Mouse (Mus musculus) retina, embryonic 14.5 days (tissue): Measurements from ENCODE around the gene Pou2f2.
A peak's percentile ranks its signal among the peaks of the same experiment; 100 is the strongest.

Experiments used
- DNase-seq: peaks from one replicate; pipeline ENCODE4 v3.0.0-alpha.2; 2015; ENCODE audit warnings: low spot score

Gene Pou2f2

GRCm38 (mm10) chr7:25195148-25195547 lies 15.6 kb upstream of the Pou2f2 start:
- DNase-seq, result no peak

- DNase-seq, result no peak
Measured at GRCm38 (mm10) chr7:25192110-25192509, 12.6 kb upstream of the Pou2f2 start.

GRCm38 (mm10) chr7:25190806-25191205 lies 11.3 kb upstream of the Pou2f2 start:
- DNase-seq, result no peak

GRCm38 (mm10) chr7:25187662-25188650 lies 8.4 kb upstream of the Pou2f2 start:
- peak; percentile 97 for DNase-seq

GRCm38 (mm10) chr7:25184091-25184490 lies 4.6 kb upstream of the Pou2f2 start:
- DNase-seq, result no peak

GRCm38 (mm10) chr7:25181814-25182213 lies 2.3 kb upstream of the Pou2f2 start:
- no peak for DNase-seq

GRCm38 (mm10) chr7:25181331-25181790 lies 1.8 kb upstream of the Pou2f2 start:
- DNase-seq, result peak; percentile 83

- no peak for DNase-seq
Measured at GRCm38 (mm10) chr7:25180512-25180911, 986 bp upstream of the Pou2f2 start.

- peak; percentile 48 for DNase-seq
Measured at GRCm38 (mm10) chr7:25178787-25179605, 530 bp downstream of the Pou2f2 start.

- peak; percentile 41 for DNase-seq
Measured at GRCm38 (mm10) chr7:25178317-25178716, 1.2 kb downstream of the Pou2f2 start.

GRCm38 (mm10) chr7:25174343-25174742 lies 5.2 kb downstream of the Pou2f2 start:
- peak; percentile 74 for DNase-seq

- peak; percentile 49 for DNase-seq
Measured at GRCm38 (mm10) chr7:25172669-25173068, 6.9 kb downstream of the Pou2f2 start.

- DNase-seq, result no peak
Measured at GRCm38 (mm10) chr7:25170583-25170982, 8.9 kb downstream of the Pou2f2 start.

GRCm38 (mm10) chr7:25166106-25166505 lies 13.4 kb downstream of the Pou2f2 start:
- no peak for DNase-seq

- DNase-seq, result no peak
Measured at GRCm38 (mm10) chr7:25156158-25156648, 23.3 kb downstream of the Pou2f2 start.

- no peak for DNase-seq
Measured at GRCm38 (mm10) chr7:25155469-25156157, 23.9 kb downstream of the Pou2f2 start.

- DNase-seq, result no peak
Measured at GRCm38 (mm10) chr7:25154648-25155047, 24.9 kb downstream of the Pou2f2 start.

GRCm38 (mm10) chr7:25153841-25154240 lies 25.7 kb downstream of the Pou2f2 start:
- DNase-seq, result no peak

- DNase-seq, result peak; percentile 63
Measured at GRCm38 (mm10) chr7:25151916-25152556, 27.5 kb downstream of the Pou2f2 start.

- DNase-seq, result peak; percentile 87
Measured at GRCm38 (mm10) chr7:25151009-25151408, 28.5 kb downstream of the Pou2f2 start.

- peak; percentile 73 for DNase-seq
Measured at GRCm38 (mm10) chr7:25150151-25150663, 29.3 kb downstream of the Pou2f2 start.
